Mouse (Mus musculus) embryonic fibroblast, embryonic 13.5 days (primary cell): ENCODE data around the gene Nectin1.

Experiments used
- CTCF ChIP-seq: IDR thresholded peaks from 2 replicates; pipeline ENCODE4 v1.5.1; 2011; ENCODE audit warnings: mild to moderate bottlenecking, control low read depth, low read length, moderate library complexity, borderline replicate concordance; ENCODE audit not compliant: insufficient read depth
- POLR2A ChIP-seq: IDR thresholded peaks from 2 replicates; pipeline ENCODE4 v1.6.1; 2011; ENCODE audit warnings: low read depth, mild to moderate bottlenecking, control low read depth, low read length, moderate library complexity

- TF ChIP-seq POLR2A (no peak), CTCF (no peak)
Observed at GRCm38 (mm10) chr9:43808099-43808498, 64.3 kb downstream of the Nectin1 start.
